Mouse (Mus musculus) brain, embryonic 14.5 days (tissue): ENCODE measurements at regions not wholly inside any gene's neighbourhood (a gene's known extent, or its start where the extent isn't known, plus 50 kb on each side); places are given as distances from the start of the nearest gene placed in this dataset.

Experiments used
- CTCF ChIP-seq: fragments of 200-500 bp; IDR thresholded peaks from 2 replicates; pipeline ENCODE4 v1.5.1; 2012; ENCODE audit warnings: inconsistent platforms, mild to moderate bottlenecking, moderate library complexity, borderline replicate concordance; ENCODE audit not compliant: insufficient read depth, insufficient read length; ENCODE audit errors: extremely low read depth
- POLR2A ChIP-seq: fragments of 200-500 bp; IDR thresholded peaks from 2 replicates; pipeline ENCODE4 v1.6.1; 2012; ENCODE audit warnings: mild to moderate bottlenecking, inconsistent platforms, borderline replicate concordance; ENCODE audit not compliant: poor library complexity, insufficient read depth, insufficient read length, severe bottlenecking; ENCODE audit errors: extremely low read depth

DNA sequence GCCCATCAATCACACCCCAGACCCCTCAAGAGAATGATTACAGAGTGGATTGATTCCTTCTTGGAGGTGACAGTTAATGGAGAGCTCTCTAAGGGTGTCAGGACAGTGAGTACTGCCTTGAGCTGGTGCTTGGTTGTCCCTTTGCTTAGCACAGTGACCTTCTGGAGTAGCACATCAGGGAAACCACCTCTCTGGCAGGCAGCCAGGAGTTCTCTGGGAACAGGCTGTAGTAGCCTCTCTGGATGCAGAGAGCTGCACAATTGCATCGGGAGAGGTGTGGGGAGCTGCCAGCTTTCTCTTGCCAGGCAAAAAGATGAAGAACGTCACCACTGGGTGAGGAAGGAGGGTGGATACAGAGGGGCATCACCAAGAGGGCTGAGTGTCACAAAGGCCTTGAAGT is 84.0 kb upstream of the Max start:
- no peak for TF ChIP-seq CTCF
- TF ChIP-seq POLR2A = no peak
